25 mouse cellular contexts compared by ENCODE assay signal in genomic region chr6:120840258-120840657, GRCm38 (mm10). TPM values are rescaled to one million over a fixed set of nuclear protein-coding genes. Genes with fewer than 3 reads are reported as not detected.
DNase-seq lines count a peak whose midpoint lies in the region; ATAC-seq lines count a peak whose summit lies in the region.
"Had no signal": no experiment of that assay in that cellular context is flagged by ENCODE, and none has a peak within 500 bp of the region (broad histone marks: within the 10 kb centered on the region; RNA-seq: fewer than 3 reads in every experiment).

No protein-coding gene starts in this region.

- no peak overlapping the region for H3K4me3 ChIP-seq in liver, embryonic 12.5 days
- H3K4me3 ChIP-seq in liver, embryonic 11.5 days (ENCODE audit: low read depth, low read length): no peak overlapping the region
- no peak overlapping the region for H3K4me3 ChIP-seq in liver, embryonic 15.5 days (replicated peaks)
- H3K4me3 ChIP-seq: embryonic facial prominence, embryonic 13.5 days; gastrocnemius, adult 2 months; layer of hippocampus, adult 2 months; megakaryocyte, embryonic 14.5 days; midbrain, embryonic 12.5 days; stomach, embryonic 15.5 days had no signal

- no peak overlapping the region for H3K9ac ChIP-seq in liver, embryonic 12.5 days
- H3K9ac ChIP-seq in liver, embryonic 11.5 days (ENCODE audit: low read depth, low read length): no peak overlapping the region
- H3K9ac ChIP-seq in liver, embryonic 15.5 days: no peak overlapping the region
- H3K9ac ChIP-seq: embryonic facial prominence, embryonic 13.5 days; liver, embryonic 14.5 days; midbrain, embryonic 12.5 days; stomach, embryonic 15.5 days had no signal

- H3K9me3 ChIP-seq in liver, embryonic 12.5 days (replicated peaks): no peaks in the 10 kb centered on the region
- H3K9me3 ChIP-seq in liver, embryonic 11.5 days (ENCODE audit: control insufficient read depth, low read length): no peaks in the 10 kb centered on the region
- no peaks in the 10 kb centered on the region for H3K9me3 ChIP-seq in liver, embryonic 15.5 days (replicated peaks)
- H3K9me3 ChIP-seq: embryonic facial prominence, embryonic 13.5 days; megakaryocyte, embryonic 14.5 days; stomach, embryonic 15.5 days had no signal

- no peak overlapping the region for H3K4me2 ChIP-seq in liver, embryonic 12.5 days
- H3K4me2 ChIP-seq in liver, embryonic 11.5 days: no peak overlapping the region
- no peak overlapping the region for H3K4me2 ChIP-seq in liver, embryonic 15.5 days
- H3K4me2 ChIP-seq: embryonic facial prominence, embryonic 13.5 days; midbrain, embryonic 12.5 days; stomach, embryonic 15.5 days had no signal

- H3K27ac ChIP-seq in liver, embryonic 12.5 days: peak overlapping the region; percentile 43
- H3K27ac ChIP-seq in liver, embryonic 11.5 days (ENCODE audit: low read depth, low read length): no peak overlapping the region
- H3K27ac ChIP-seq in liver, embryonic 15.5 days (replicated peaks): peak overlapping the region; percentile 41; the same call in 1 of the 2 replicates
- H3K27ac ChIP-seq: embryonic facial prominence, embryonic 13.5 days; gastrocnemius, adult 2 months; layer of hippocampus, adult 2 months; liver, embryonic 14.5 days; midbrain, embryonic 12.5 days; stomach, embryonic 15.5 days had no signal

- H3K4me1 ChIP-seq in liver, embryonic 12.5 days: peaks cover 75% of the 10 kb centered on the region
- H3K4me1 ChIP-seq in liver, embryonic 11.5 days (replicated peaks; ENCODE audit: control insufficient read depth, insufficient read depth, low read length): peaks cover 26% of the 10 kb centered on the region; the same call in 1 of the 2 replicates
- H3K4me1 ChIP-seq in liver, embryonic 15.5 days (replicated peaks): peaks cover 70% of the 10 kb centered on the region

- no peak for ATAC-seq in liver, embryonic 12.5 days
- no peak for ATAC-seq in liver, embryonic 11.5 days (replicated peaks; ENCODE audit: low FRiP score)
- no peak for ATAC-seq in liver, embryonic 15.5 days (ENCODE audit: insufficient read depth)
- ATAC-seq in CD4-positive, CD25-positive, alpha-beta regulatory T cell, adult 4 months: no peak
- ATAC-seq: forebrain, embryonic 16.5 days; hindbrain, embryonic 16.5 days had no signal

- peaks cover 41% of the 10 kb centered on the region for H3K36me3 ChIP-seq in liver, embryonic 12.5 days
- H3K36me3 ChIP-seq in liver, embryonic 11.5 days (ENCODE audit: control insufficient read depth, insufficient read depth, low read length): peaks cover 6% of the 10 kb centered on the region
- peaks cover 36% of the 10 kb centered on the region for H3K36me3 ChIP-seq in liver, embryonic 15.5 days (replicated peaks)

- DNase-seq in liver, embryonic 11.5 days (ENCODE audit: low spot score): no peak
- DNase-seq in 416B (ENCODE audit: low read depth) (peak; percentile 75), adipocyte (ENCODE audit: low spot score) (peak; percentile 77)
- no peak for DNase-seq in cerebellum, adult 18-20 months
- DNase-seq: adrenal gland, postnatal 10 days; cerebellum, adult 11 months; cerebellum, postnatal 10 days; gastrocnemius, adult 2 months; gastrocnemius, postnatal 36 days; kidney, adult 18-20 months; kidney, postnatal 36 days; layer of hippocampus, postnatal 36 days; right cerebral cortex, postnatal 14 days had no signal

- 92% methylated on average over 7 of the region's 7 CpGs for WGBS in liver, embryonic 12.5 days (ENCODE audit: insufficient replicate concordance)
- WGBS in liver, embryonic 11.5 days: 95% methylated on average over 7 of the region's 7 CpGs
- 89% methylated on average over 7 of the region's 7 CpGs for WGBS in liver, embryonic 15.5 days (ENCODE audit: insufficient replicate concordance)

- H3K27me3 ChIP-seq in liver, embryonic 12.5 days (replicated peaks): no peaks in the 10 kb centered on the region
- no peaks in the 10 kb centered on the region for H3K27me3 ChIP-seq in liver, embryonic 11.5 days (replicated peaks; ENCODE audit: control insufficient read depth, insufficient read depth, low read length)
- no peaks in the 10 kb centered on the region for H3K27me3 ChIP-seq in liver, embryonic 15.5 days
- H3K27me3 ChIP-seq: CH12.LX; embryonic facial prominence, embryonic 13.5 days; megakaryocyte, embryonic 14.5 days; midbrain, embryonic 12.5 days; stomach, embryonic 15.5 days had no signal

RNA-seq across cellular contexts. Expression of gene Bcl2l13, which starts 4.2 kb away (rescaled TPM):
- polyA plus RNA-seq in liver, embryonic 12.5 days (2016; fragmentation: Nextera tagmentation; extraction: Ambion mirVana): 50.3 and 50.6 TPM in 2 replicates
- polyA plus RNA-seq in liver, embryonic 11.5 days (2014; fragmentation: Nextera tagmentation; extraction: Ambion mirVana): 52.3 and 66.2 TPM in 2 replicates
- polyA plus RNA-seq in liver, embryonic 15.5 days (2015; fragmentation: Nextera tagmentation; extraction: Ambion mirVana): 34.3 and 34.4 TPM in 2 replicates
- polyA plus RNA-seq in CD4-positive, CD25-positive, alpha-beta regulatory T cell, adult 4 months (2017; shearing (Covaris generic)): 10 to 100 TPM; 10.4 to 11.7 TPM

RNA-seq across cellular contexts. Expression of gene Atp6v1e1, which starts 17.7 kb away (rescaled TPM):
- polyA plus RNA-seq in liver, embryonic 12.5 days (2016; fragmentation: Nextera tagmentation; extraction: Ambion mirVana): 150 and 151 TPM in 2 replicates
- 160 and 164 TPM in 2 replicates for polyA plus RNA-seq in liver, embryonic 11.5 days (2014; fragmentation: Nextera tagmentation; extraction: Ambion mirVana)
- polyA plus RNA-seq in liver, embryonic 15.5 days (2015; fragmentation: Nextera tagmentation; extraction: Ambion mirVana): 155 and 157 TPM in 2 replicates
- polyA plus RNA-seq in CD4-positive, CD25-positive, alpha-beta regulatory T cell, adult 4 months (2017; shearing (Covaris generic)): 10 to 100 TPM; 89.9 to 92.8 TPM

Comparison
In these comparisons a context has a peak if more than half of its experiments do, and no peak if none do; other contexts are left out.
1. DNase-seq: peak in 416B (single experiment) and adipocyte (single experiment); none in liver, embryonic 11.5 days (single experiment) and cerebellum, adult 18-20 months (0 of 2).